Mouse (Mus musculus) T-helper 17 cell (primary cell): Measurements from ENCODE around the gene Tead1.
"Not testable (repeated sequence)": the region's sequence is repeated elsewhere in the genome, so short reads cannot be mapped to it uniquely, and the experiment has no call there.

Experiments
- in situ Hi-C, 2 experiments: fragments of 300-600 bp; cut with MboI, MseI; formaldehyde crosslinking; loops; 1 replicate in 1 of 2; 2 replicates in 1 of 2; pipeline ENCODE4 v1.15.1; 2025; ENCODE audit warnings: high pct_unique_total_duplicates in 2 of 2

The Tead1 gene

GRCm38 (mm10) chr7:112909164-112909563, 230.0 kb downstream of the Tead1 start:
- in situ Hi-C loops: no loop called here

- in situ Hi-C loops: loop anchor here in 1 of 2 experiments (10.0 kb wide), 1 partner anchor 332 kb away; no protein-coding TSS in a partner anchor
Observed at GRCm38 (mm10) chr7:112912969-112913368, 233.9 kb downstream of the Tead1 start.

- in situ Hi-C loops: loop anchor here in 1 of 2 experiments (10.0 kb wide), 1 partner anchor 329 kb away; no protein-coding TSS in a partner anchor
Observed at GRCm38 (mm10) chr7:112915571-112915970, 236.5 kb downstream of the Tead1 start.

GRCm38 (mm10) chr7:112917613-112918278, 238.6 kb downstream of the Tead1 start:
- in situ Hi-C loops: loop anchor here in 1 of 2 experiments (10.0 kb wide), 1 partner anchor 327 kb away; no protein-coding TSS in a partner anchor

- in situ Hi-C loops: loop anchor here in 1 of 2 experiments (10.0 kb wide), 1 partner anchor 326 kb away; no protein-coding TSS in a partner anchor
Observed at GRCm38 (mm10) chr7:112918279-112918991, 239.3 kb downstream of the Tead1 start.

- in situ Hi-C loops: loop anchor here in 1 of 2 experiments (10.0 kb wide), 1 partner anchor 325 kb away; no protein-coding TSS in a partner anchor
Observed at GRCm38 (mm10) chr7:112919845-112920244, 240.7 kb downstream of the Tead1 start.

GRCm38 (mm10) chr7:112922801-112923200, 243.7 kb downstream of the Tead1 start:
- in situ Hi-C loops: no loop called here

GRCm38 (mm10) chr7:112923712-112924111, 244.6 kb downstream of the Tead1 start:
- in situ Hi-C loops: no loop called here

- in situ Hi-C loops: loop anchor here in 1 of 2 experiments (5.0 kb wide), 1 partner anchor 187 kb away; no protein-coding TSS in a partner anchor
Observed at GRCm38 (mm10) chr7:112930669-112931068, 251.6 kb downstream of the Tead1 start.

- in situ Hi-C loops: not testable (repeated sequence)
Observed at GRCm38 (mm10) chr7:112935876-112936275, 256.8 kb downstream of the Tead1 start.

GRCm38 (mm10) chr7:112937089-112937488, 258.0 kb downstream of the Tead1 start:
- in situ Hi-C loops: no loop called here

GRCm38 (mm10) chr7:112938959-112939358, 259.8 kb downstream of the Tead1 start:
- in situ Hi-C loops: no loop called here

- in situ Hi-C loops: no loop called here
Observed at GRCm38 (mm10) chr7:112942567-112942966, 263.4 kb downstream of the Tead1 start.

GRCm38 (mm10) chr7:112943056-112943455, 263.9 kb downstream of the Tead1 start:
- in situ Hi-C loops: no loop called here

- in situ Hi-C loops: no loop called here
Observed at GRCm38 (mm10) chr7:112946706-112947105, 267.6 kb downstream of the Tead1 start.

GRCm38 (mm10) chr7:112953777-112954291, 274.7 kb downstream of the Tead1 start, which contains the start of gene Rassf10:
Gene Rassf10 (plus strand): TSS chr7:112953962.
- in situ Hi-C loops: no loop called here

- in situ Hi-C loops: no loop called here
Observed at GRCm38 (mm10) chr7:112954351-112955102, 275.4 kb downstream of the Tead1 start.

- in situ Hi-C loops: no loop called here
Observed at GRCm38 (mm10) chr7:112955103-112955827, 276.1 kb downstream of the Tead1 start.

- in situ Hi-C loops: no loop called here
Observed at GRCm38 (mm10) chr7:112955955-112956354, 276.8 kb downstream of the Tead1 start.
